Mouse (Mus musculus) embryonic fibroblast, embryonic 13.5 days (primary cell): ENCODE measurements around the gene Utf1. TPM values are rescaled to one million over a fixed set of nuclear protein-coding genes. Genes with fewer than 3 reads are reported as not detected.
A peak's percentile ranks its signal among the peaks of the same experiment; 100 is the strongest.

Source experiments
- H3K27ac ChIP-seq: 2 replicates; pipeline ENCODE4 v1.5.1; 2012; ENCODE audit warnings: low read length, control low read depth, inconsistent platforms; ENCODE audit not compliant: insufficient read depth
- H3K4me1 ChIP-seq: 2 replicates; pipeline ENCODE4 v1.6.1; 2011; ENCODE audit warnings: low read length; ENCODE audit not compliant: control insufficient read depth, insufficient read depth
- H3K4me3 ChIP-seq: 2 replicates; pipeline ENCODE4 v1.5.1; 2011; ENCODE audit warnings: mild to moderate bottlenecking, control low read depth, low read length; ENCODE audit not compliant: insufficient read depth
- CTCF ChIP-seq: IDR thresholded peaks from 2 replicates; pipeline ENCODE4 v1.5.1; 2011; ENCODE audit warnings: mild to moderate bottlenecking, control low read depth, low read length, moderate library complexity, borderline replicate concordance; ENCODE audit not compliant: insufficient read depth
- POLR2A ChIP-seq: IDR thresholded peaks from 2 replicates; pipeline ENCODE4 v1.6.1; 2011; ENCODE audit warnings: low read depth, mild to moderate bottlenecking, control low read depth, low read length, moderate library complexity
- polyA plus RNA-seq: library from polyadenylated mRNA; stranded (reverse); fragments of >200 nt; gene quantifications from 2 replicates; pipeline ENCODE4 v1.2.4, GENCODE M21; 2011; ENCODE audit warnings: low read depth; ENCODE audit not compliant: missing spikeins, insufficient read length

The Utf1 gene
- polyA plus RNA-seq, 1 experiment, result not detected

GRCm38 (mm10) chr7:139956658-139957057 lies 13.1 kb downstream of the Utf1 start:
- Histone ChIP-seq H3K27ac (no peak overlapping the region), H3K4me3 (no peak overlapping the region), H3K4me1 (no peaks in the 10 kb centered on the region)
- TF ChIP-seq CTCF (no peak), POLR2A (no peak)

GRCm38 (mm10) chr7:139957437-139957836 lies 13.8 kb downstream of the Utf1 start:
- Histone ChIP-seq H3K4me3 (no peak overlapping the region), H3K27ac (no peak overlapping the region), H3K4me1 (no peaks in the 10 kb centered on the region)
- TF ChIP-seq POLR2A (no peak), CTCF (no peak)

- Histone ChIP-seq H3K4me3 (no peak overlapping the region), H3K4me1 (no peaks in the 10 kb centered on the region), H3K27ac (no peak overlapping the region)
- no peak for TF ChIP-seq POLR2A
- TF ChIP-seq CTCF, result no peak
These were observed 14.4 kb downstream of the Utf1 start for GRCm38 (mm10) chr7:139957958-139958357.

- no peaks in the 10 kb centered on the region for H3K4me1 ChIP-seq
- no peak overlapping the region for H3K4me3 ChIP-seq
- H3K27ac ChIP-seq, result no peak overlapping the region
- TF ChIP-seq CTCF (no peak), POLR2A (no peak)
These were observed 17.6 kb downstream of the Utf1 start for GRCm38 (mm10) chr7:139961141-139961540.

- TF ChIP-seq POLR2A (no peak), CTCF (no peak)
- no peaks in the 10 kb centered on the region for H3K4me1 ChIP-seq
- H3K27ac ChIP-seq, result no peak overlapping the region
- no peak overlapping the region for H3K4me3 ChIP-seq
These were observed 20.2 kb downstream of the Utf1 start for GRCm38 (mm10) chr7:139963814-139964213.

GRCm38 (mm10) chr7:139967175-139967574 lies 23.6 kb downstream of the Utf1 start:
- Histone ChIP-seq H3K27ac (no peak overlapping the region), H3K4me3 (no peak overlapping the region)
- no peak for TF ChIP-seq POLR2A
- TF ChIP-seq CTCF, result no peak

GRCm38 (mm10) chr7:139968428-139968827 lies 24.8 kb downstream of the Utf1 start:
- Histone ChIP-seq H3K4me3 (no peak overlapping the region), H3K4me1 (peaks cover 11% of the 10 kb centered on the region), H3K27ac (no peak overlapping the region)
- TF ChIP-seq CTCF (no peak), POLR2A (no peak)

More at GRCm38 (mm10) chr7:139967175-139967574, 23.6 kb downstream of the Utf1 start:
- H3K4me1 ChIP-seq, result peaks cover 11% of the 10 kb centered on the region

- TF ChIP-seq CTCF (peak; percentile 50; the same call in 1 of the 2 replicates), POLR2A (no peak)
- Histone ChIP-seq H3K4me3 (no peak overlapping the region), H3K27ac (no peak overlapping the region), H3K4me1 (peaks cover 11% of the 10 kb centered on the region)
These were observed 25.9 kb downstream of the Utf1 start for GRCm38 (mm10) chr7:139969348-139970130.

GRCm38 (mm10) chr7:139970216-139970919 lies 26.8 kb downstream of the Utf1 start:
- Histone ChIP-seq H3K27ac (peak overlapping the region; percentile 84), H3K4me1 (peaks cover 11% of the 10 kb centered on the region), H3K4me3 (no peak overlapping the region)
- TF ChIP-seq CTCF (no peak), POLR2A (no peak)

- peaks cover 11% of the 10 kb centered on the region for H3K4me1 ChIP-seq
- no peak for TF ChIP-seq CTCF
- TF ChIP-seq POLR2A, result no peak
- peak overlapping the region; percentile 84 for H3K27ac ChIP-seq
- no peak overlapping the region for H3K4me3 ChIP-seq
These were observed 27.4 kb downstream of the Utf1 start for GRCm38 (mm10) chr7:139970979-139971378.
